Mouse (Mus musculus) cerebellum, postnatal 10 days (tissue): ENCODE data around the gene Plod3.

Experiments used
- DNase-seq, 2 experiments: peaks; one replicate each; pipeline ENCODE4 v3.0.0; 2021; ENCODE audit warnings: mixed read lengths in 2 of 2

The Plod3 gene

DNA sequence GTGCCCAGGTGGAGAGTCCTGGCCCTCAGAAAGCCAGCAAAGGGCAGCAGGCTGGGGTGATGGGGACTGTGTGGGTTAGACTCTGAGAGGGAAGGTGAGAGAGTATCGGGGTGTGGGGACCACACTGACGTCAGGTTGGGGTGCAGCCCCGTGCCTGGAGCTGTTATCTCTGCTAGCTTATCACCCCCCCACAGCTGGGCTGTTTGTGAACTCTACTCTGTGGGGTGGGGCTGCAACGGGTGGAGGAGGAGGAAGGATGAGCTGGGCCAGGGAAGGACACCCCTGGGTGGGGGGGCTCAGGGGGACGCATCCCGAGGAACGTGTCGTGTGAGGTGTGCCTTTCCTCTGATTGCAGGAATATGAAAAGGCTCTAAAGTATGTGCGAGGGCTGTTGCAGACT is 21.6 kb upstream of the Plod3 start:
- DNase-seq = no peak

DNA sequence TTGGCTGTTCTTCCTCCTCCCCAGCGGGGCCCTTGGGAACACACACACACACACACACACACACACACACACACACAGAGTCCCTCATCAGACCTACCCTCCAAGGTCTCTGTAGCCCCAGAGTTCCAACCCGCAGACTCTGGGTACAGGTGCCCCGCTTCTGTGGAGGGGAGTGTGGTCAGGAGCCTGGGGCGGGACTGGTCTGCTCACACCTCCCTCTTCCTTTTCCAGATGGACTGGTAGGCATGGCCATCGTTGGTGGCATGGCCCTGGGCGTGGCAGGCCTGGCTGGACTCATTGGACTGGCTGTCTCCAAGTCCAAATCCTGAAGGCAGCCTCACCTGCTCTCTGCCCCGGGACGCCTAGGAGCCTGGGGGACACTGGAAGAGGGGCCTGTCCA is 21.1 kb upstream of the Plod3 start:
- DNase-seq = no peak

DNA sequence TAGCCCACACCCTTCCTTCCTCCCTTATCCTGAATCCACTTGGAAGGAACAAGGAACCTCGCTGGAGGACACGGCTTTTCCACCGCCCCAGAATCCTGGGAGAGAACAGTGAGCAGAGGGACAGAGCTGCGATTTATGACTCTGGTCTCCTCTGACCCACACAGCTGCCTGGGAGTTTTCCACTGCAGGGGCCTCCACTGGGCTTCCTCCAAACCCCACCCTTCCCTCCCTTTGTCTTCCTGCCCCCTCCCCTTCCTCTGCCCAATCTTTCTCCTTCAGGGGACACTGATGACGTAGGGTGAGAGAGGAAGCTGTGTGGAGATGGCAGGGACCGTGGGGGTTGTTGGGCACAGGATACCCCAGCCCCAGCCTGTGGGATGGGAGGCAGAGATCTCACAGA is 20.5 kb upstream of the Plod3 start, which contains the start of gene Cldn15:
TSS of gene Cldn15 (plus strand) at position 286 of the 400 bp plus-strand sequence.
- DNase-seq = no peak

DNA sequence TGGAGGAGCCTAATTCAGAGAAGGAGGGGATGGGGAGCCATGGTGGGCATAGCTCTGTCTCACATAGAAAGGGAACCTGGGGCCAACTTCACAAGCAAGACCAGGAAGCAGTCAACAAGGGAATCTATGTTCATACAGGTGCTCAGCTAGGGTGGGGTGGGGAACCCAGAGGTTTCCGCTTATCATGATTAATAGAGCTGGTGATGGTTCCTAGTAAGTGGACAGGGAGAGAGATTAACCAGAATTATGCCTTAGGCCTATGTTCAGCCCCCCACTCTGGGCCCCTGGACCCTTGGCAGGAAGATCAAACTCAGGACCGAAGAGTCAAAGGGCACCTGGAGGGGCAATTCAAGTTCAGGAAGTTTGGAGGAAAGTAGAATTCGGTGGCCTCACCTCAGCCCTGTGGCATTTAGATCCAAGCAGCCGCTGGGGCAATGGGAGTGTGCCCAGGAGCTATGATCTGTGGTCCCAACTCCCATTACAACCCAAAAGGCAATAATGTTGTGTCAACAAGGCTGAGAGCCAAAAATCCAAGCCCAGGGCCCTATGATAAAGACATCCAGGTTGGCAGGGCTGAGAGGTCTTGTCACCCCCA is 19.9 kb upstream of the Plod3 start:
- DNase-seq = no peak

DNA sequence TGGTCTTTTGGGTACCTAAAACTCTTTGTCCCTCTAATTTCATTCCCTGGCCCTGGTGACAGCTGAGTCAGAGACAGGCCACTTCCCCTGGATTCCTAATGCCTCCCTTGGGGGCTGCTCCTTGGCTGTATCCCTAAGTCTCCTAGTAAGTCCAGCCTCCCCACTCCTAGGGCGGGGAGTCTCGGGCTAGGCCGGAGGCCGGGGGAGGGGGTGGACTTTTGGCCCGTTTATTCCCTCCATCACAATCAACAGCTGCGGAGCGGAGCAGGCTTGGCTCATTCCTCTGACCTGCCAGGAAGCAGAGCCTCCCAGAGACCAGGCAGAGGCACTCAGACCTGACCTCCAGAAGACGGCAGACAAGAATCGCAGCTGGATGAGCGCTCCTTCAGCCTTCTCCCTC is 19.2 kb upstream of the Plod3 start:
- peak; percentile 34 to 43 for DNase-seq

DNA sequence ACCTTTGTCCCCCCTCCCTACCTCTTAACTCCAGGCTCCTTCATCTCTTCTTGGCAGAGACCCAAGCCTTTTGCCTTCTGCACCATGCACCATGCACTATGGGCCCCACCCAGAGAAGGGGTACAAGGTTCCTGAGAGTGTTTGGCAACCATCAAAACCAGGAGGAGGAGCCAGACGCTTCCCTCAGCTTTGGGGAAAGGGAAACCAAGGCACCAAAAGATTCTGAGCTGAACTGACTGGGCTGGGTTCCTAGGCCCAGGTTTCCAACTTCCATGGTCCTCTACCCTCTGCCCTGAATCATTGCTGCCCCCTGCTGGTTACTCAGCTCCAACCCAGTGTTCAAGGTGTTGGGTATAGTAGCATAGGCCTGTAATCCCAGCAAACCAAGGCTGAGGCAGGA is 16.1 kb upstream of the Plod3 start:
- peak; percentile 72 to 73 for DNase-seq

DNA sequence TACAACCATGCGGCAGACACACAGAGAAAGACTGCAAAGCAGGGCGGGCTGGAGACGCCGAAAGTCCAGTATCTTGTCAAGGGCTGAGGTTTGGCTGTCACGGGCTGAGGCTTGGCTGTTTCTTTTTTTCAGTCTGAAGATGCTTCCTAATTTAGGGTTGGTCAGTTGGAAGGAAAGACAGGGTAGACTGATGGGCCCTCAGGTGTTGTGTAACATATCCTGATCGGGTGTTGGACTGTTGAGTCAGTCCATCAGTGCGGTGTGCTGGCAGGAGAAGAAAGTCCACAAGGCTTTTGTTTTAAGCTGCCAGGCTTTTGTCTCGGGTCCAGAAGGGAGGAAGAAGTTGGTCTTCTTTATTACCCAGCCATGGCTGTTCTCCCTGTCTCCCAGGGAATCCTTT is 13.1 kb upstream of the Plod3 start:
- no peak for DNase-seq

DNA sequence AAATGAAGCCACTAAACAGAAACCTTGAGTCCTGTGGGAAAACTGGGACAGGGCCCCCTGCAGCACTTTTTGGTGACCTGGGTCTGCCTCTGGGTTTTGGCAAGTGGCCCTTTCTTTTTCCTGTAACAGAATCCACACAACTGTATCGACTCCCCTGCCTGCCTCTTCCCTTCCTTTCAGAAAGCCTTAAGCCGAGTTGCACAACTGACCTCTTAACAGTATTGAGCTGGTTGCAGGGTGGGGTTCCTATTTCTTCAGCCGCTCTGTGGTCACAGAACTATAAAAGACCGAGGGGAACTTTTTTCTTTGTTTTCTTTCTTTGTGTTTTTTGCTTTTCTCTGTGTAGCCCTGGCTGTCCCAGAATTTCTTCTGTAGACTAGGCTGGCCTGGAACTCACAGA is 9.1 kb upstream of the Plod3 start:
- DNase-seq = no peak

DNA sequence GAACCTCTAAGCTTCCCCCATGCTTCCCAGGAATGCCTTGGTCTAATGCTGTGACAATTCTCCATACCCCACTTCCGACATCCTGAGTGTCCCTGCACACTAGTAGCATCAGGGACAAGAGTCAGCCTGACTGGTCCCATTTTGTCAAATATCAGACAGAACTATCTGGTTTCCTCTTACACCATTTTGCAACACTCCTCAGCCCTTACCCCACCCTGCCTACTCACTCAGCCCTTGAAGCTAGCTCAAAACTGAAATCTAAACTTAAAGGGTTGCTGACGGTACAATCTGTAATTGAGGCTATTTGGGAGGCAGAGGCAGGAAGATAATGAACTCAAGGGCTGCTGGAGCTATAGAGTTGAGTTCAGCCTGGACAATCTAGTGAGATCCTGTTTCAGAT is 7.1 kb upstream of the Plod3 start:
- DNase-seq = no peak

DNA sequence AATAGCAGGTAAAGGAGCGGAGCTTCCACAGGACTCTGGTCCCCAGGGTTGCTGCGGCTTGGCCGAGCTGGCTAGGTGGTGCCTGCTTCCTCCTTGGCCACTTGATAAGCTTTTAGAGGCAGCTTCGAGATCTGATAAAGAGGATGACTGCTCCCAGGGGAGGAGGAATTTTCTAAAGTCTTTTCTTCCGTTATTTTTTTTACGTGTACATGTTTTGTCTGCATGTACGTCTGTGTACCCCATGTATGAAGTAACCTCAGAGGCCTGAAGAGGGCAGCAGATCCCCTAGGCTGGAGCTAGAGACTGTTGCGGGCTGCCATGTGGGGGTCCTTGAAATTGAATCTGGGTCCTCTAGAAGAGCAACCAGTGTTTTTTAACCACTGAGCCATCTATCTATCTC is 5.8 kb upstream of the Plod3 start:
- DNase-seq = no peak

DNA sequence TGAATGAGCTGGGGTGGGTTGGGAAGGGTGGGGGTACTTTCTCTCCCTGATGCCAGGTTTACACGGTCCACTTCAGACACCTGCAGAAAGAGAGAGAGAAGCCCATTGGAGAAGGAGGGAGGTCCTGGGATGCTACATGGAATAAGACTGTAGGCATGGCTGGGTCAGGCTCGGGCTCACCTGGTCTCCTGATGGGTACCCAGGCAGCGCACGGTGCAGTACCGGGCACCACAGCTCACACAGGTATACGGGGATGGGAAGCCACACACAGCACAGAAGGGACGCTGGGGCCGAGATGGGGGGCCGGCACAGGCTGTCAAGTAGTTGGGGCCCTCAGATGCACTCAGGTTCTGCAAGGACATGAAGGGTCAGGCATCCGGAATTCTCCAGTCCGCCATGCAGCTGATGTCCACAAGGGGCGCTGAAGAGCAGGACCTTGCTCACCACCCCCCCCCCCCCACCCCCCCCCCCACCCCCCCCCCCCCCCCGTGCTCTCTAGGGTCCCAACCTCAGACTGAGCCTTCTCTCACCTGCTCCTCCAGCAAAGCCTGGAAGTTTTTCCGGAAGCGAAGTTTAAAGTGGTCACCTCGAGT is 4.4 kb upstream of the Plod3 start:
- peak; percentile 83 to 85 for DNase-seq

DNA sequence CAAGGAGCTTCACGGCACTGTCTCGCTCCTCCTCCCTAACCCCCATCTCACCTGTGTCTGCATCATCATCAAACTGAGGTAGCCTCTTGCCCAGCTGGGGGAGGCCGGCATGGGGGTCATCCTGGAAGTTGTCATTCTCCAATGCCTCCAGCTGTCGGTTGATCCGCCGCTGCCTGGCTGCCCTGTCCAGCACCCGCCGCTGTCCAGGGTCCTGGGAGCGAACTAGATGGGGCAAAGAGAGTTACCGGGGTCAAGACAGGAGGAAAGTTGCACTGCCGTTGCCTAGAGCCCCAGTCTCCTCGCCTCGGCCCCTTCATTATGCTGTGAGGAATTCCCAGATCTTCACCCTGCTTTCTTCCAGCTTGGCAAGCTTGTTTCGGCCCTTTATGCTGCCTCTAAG is 2.0 kb upstream of the Plod3 start:
- no peak for DNase-seq

DNA sequence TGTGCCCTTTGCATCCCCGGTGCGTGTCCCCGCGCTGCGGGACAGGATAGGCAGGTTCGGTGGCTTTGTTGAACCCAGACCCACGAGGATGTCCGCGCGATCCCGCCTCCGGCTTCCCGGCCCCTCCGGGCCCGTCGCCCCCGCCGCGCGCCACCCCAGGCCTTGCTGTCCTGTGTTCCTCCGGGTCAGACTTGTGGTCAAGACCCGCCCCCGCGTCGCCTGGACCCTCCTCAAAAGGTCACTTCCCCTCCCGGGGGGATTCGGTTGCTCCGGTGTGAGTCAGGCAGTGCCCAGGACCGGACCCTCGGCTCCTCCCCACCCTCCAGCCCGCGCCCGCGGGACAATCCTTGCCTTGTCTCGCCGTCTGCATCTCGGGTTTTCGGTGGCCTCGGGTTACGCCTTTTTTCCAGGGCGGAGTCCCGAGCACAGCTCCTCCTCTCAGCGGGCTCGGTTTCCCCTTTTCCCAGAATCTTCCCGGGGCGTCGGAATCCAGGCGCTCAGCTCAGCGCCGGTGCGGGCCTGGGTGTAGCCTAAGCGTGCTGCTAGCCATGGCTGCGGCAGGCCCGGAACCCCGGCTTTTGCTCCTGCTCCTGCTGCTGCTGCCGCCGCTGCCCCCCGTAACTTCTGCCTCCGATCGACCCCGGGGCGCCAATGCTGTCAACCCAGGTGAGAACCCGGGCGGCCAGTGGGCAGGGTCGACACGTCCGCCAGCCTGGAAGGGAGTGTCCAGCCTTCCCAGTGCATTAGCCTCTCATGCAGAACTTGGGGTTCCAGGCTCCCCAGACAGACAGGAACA is 517 bp downstream of the Plod3 start:
- DNase-seq = peak; percentile 82 to 89

DNA sequence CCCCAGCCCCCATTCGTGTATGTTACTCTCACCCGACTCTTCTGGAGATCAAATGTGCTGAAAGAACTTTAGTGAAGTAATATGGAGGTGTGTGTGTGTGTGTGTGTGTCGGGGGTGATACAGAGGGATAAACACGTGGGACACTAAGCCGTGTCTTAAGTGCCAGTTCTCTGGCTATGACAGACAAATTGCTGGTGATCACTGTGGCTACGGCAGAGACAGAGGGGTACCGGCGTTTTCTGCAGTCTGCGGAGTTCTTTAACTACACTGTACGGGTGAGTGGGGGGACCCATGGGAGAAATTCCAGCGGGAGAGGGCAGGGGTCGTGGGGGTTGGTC is 1.1 kb downstream of the Plod3 start, which contains the start of gene Znhit1:
TSS of gene Znhit1 (minus strand) at position 88 of the 338 bp plus-strand sequence.
- DNase-seq = peak; percentile 38 to 43

DNA sequence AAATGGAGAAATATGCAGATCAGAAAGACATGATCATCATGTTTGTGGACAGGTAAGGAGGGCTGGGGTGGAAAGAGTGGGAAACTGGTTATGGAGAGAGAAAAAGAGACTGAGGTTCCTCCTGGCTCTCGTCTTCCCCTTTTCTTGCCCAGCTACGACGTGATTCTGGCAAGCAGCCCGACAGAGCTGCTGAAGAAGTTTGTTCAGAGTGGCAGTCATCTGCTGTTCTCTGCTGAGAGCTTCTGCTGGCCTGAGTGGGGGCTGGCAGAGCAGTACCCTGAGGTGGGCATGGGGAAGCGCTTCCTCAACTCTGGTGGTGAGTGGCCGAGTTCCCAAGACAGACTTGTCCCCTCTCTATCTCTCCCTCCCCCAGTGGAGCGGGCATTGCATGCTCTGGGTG is 1.6 kb downstream of the Plod3 start:
- peak; percentile 51 to 58 for DNase-seq

DNA sequence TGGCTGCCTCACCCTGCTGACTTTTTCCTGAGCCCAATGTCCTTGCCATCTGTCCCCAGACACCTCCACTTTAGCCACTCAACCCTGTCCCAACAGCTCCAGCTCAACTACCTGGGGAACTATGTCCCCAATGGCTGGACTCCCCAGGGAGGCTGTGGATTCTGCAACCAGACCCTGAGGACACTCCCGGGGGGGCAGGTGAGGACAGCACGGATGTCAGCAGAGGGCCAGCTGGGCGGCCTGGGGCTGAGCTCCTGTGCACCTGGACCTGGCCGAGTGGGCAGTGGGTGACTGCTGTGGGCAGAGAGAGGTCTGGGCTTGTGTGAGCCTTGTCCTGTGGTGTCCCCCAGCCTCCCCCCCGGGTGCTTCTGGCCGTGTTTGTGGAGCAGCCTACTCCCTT is 3.0 kb downstream of the Plod3 start:
- peak in 1 of 2 experiments; percentile 30 for DNase-seq

DNA sequence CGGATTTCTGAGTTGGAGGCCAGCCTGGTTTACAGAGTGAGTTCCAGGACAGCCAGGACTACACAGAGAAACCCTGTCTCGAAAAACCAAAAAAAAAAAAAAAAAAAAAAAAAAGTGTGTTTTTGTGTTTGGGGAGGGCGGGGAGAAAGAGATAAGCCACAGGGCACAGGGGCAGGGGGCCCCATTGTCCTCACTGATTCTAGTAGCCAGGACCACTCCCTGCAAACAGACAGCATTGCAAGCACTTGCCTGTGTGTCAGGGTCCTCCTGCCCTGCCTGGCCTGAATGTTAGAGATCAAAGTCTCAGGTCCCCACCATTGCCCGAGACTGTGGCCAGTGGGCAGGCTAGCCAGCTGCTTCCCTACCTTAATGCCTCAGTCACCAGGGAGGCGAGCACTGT is 12.6 kb downstream of the Plod3 start:
- no peak for DNase-seq

DNA sequence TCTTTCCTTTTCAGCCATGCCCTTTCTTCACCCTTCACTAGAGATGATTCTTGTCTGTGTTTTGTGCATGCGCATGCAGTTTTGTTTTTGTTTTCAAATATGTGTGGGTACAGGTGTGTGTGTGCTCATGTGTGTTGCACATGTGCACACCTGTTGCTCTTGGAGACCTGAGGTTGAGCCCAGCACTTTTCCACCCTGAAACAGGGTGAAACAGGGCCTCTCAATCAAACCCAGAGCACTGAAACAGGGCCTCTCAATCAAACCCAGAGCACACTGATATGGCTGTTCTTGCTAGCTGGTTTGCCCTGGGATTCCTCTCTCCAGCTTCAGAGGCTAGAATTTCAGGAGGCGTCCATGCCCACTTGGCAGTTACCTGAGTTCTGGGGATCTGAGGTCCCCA is 13.8 kb downstream of the Plod3 start:
- DNase-seq = no peak

DNA sequence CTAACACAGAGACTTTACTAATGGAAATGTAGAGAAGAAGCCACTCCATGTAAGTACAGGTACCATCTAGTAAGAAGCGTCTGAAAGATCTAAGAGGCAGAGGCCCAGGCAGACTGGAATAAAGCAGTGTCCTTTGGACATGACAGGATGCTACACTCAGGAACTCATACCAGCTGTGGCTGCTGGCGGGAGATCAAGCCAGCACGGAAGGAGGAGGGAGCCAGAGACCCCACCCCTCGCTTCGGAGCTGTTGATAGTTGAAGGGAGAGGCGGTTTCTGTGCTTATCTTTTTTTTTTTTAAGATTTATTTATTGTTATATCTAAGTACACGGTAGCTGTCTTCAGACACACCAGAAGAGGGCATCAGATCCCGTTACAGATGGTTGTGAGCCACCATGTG is 20.5 kb downstream of the Plod3 start:
- DNase-seq = no peak

DNA sequence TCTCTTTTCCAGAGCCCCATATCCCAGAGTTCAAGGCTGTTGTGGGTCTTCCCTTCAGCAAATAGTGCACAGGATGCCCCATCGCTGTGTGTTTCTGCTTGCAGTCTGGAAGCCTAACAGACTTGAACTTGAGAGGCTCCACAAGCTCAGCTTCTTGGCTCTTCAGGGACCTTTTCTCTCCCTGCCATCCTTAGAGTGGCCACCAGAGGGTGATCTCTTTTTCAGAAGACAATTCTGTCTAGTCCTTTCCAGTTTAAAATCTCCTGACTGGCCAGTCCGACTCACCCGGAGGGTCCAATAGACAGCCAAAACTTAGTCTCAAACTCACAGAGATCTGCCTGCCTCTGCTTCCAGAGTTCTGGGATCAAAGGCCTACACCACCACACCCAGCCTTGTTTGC is 23.2 kb downstream of the Plod3 start:
- DNase-seq = peak; percentile 82 to 87

DNA sequence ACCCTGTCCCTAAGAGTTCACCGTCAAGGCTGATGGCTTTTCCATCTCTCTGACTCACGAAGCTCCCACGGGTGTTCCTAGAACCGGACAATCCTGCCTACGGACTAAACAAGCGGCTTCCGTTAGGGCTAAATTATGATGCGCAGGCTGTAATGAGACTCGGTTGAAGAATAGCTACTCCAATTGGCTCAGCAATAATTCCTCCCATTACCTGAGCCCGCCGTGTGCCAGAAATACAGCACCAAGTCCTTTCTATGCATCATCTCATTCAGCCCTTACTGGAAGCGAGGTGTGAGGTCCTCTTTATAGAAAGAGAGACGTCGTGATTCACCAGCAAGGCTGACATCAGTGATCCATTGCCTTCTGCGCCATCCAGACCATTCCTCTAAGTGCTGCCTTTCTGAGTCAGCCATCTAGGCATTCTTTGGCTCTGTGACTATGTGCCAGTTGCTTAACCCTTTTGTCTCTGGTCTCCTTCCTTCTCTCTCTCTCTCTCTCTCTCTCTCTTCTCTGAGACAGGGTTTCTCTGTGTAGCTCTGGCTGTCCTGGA is 25.7 kb downstream of the Plod3 start:
- DNase-seq = no peak

DNA sequence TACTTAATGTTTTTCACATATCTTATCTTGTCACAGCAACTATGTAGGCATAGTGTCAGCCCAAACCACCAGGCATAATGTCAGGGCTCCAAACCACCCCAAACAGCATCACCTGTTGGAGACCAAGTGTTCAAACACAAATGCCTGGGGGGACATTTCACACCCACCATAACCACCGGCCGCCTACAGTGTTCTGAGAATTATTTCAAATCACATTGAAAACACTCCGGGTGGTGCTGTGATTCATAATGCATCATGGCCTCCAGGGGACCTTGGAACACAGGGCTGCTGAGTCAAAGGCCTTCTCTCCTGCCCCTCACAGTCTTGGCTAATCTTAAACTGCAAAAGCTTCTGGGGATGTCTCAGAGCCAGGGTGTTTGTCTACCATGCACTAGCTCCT is 29.1 kb downstream of the Plod3 start:
- no peak for DNase-seq

DNA sequence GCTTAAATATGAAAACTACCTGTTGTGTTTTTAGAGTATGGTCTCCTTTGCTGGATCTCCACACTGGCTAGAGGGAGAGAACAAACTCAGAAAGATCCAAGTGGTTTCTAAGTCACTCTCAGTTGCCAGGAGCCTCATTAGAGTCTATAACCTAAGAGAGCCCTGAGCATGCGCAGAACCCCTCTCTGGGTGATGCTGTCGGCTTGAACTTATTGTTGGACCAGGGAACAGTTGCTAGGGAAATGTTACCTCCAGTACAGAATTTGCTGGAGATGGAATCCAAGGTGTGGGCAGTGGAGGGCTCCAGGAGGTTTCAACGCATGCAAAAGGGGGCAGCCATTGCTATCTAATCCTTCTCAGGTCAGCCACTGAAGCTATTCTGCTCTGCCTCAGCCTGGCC is 37.5 kb downstream of the Plod3 start:
- no peak for DNase-seq

DNA sequence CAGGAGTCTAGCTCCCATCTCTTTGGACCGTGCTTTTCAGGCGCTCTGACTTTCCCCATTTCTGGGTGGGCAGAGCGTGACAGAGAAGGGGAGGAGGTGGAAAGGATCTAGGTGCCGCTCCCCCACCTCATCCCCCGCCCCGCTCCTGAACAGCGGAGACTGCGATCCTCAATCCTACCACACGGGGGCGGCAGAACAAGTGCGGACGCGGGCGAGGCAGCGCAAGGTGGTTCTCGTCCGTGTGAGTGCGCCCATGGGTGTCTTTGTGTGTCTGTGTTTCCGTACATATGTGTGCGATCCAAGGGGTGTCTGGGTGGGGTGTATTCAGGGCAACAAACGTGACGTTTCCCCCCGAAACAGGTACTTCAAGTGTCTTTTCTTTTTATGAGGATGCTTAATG is 38.3 kb downstream of the Plod3 start:
- peak; percentile 95 to 98 for DNase-seq
